11 mouse cellular contexts compared by ENCODE assay signal in genomic region chr9:121320433-121320832, GRCm38 (mm10). TPM values are rescaled to one million over a fixed set of nuclear protein-coding genes. Genes with fewer than 3 reads are reported as not detected.
DNase-seq lines count a peak whose midpoint lies in the region; ATAC-seq and TF ChIP-seq lines count a peak whose summit lies in the region.
"Had no signal": no experiment of that assay in that cellular context is flagged by ENCODE, and none has a peak within 500 bp of the region (broad histone marks: within the 10 kb centered on the region; RNA-seq: fewer than 3 reads in every experiment).

No protein-coding gene starts in this region.

- H3K4me2 ChIP-seq in heart, embryonic 12.5 days: no peak overlapping the region
- no peak overlapping the region for H3K4me2 ChIP-seq in midbrain, embryonic 12.5 days (replicated peaks)
- H3K4me2 ChIP-seq in midbrain, embryonic 16.5 days (ENCODE audit: low read length): no peak overlapping the region
- H3K4me2 ChIP-seq in embryonic facial prominence, embryonic 12.5 days (replicated peaks): no peak overlapping the region
- H3K4me2 ChIP-seq in myocyte (ENCODE audit: low read depth): no peak overlapping the region

- peaks cover 48% of the 10 kb centered on the region for H3K4me1 ChIP-seq in heart, embryonic 12.5 days (replicated peaks)
- peaks cover 35% of the 10 kb centered on the region for H3K4me1 ChIP-seq in midbrain, embryonic 12.5 days
- H3K4me1 ChIP-seq in midbrain, embryonic 16.5 days (ENCODE audit: control insufficient read depth, insufficient read depth, low read length): peaks cover 10% of the 10 kb centered on the region
- H3K4me1 ChIP-seq in embryonic facial prominence, embryonic 12.5 days: peaks cover 19% of the 10 kb centered on the region

- no peak overlapping the region for H3K4me3 ChIP-seq in heart, embryonic 12.5 days
- H3K4me3 ChIP-seq in midbrain, embryonic 12.5 days: no peak overlapping the region
- H3K4me3 ChIP-seq in midbrain, embryonic 16.5 days (ENCODE audit: low read depth, low read length): no peak overlapping the region
- H3K4me3 ChIP-seq in embryonic facial prominence, embryonic 12.5 days: no peak overlapping the region
- H3K4me3 ChIP-seq in myocyte: no peak overlapping the region
- H3K4me3 ChIP-seq: left cerebral cortex, adult 2 months had no signal

- peaks cover 12% of the 10 kb centered on the region for H3K36me3 ChIP-seq in heart, embryonic 12.5 days
- H3K36me3 ChIP-seq in midbrain, embryonic 12.5 days: peaks cover 12% of the 10 kb centered on the region
- H3K36me3 ChIP-seq in midbrain, embryonic 16.5 days (ENCODE audit: control insufficient read depth, insufficient read depth, low read length): no peaks in the 10 kb centered on the region
- 0 out of 2 replicates have a peak, but pooled peaks cover 3% of the 10 kb centered on the region for H3K36me3 ChIP-seq in embryonic facial prominence, embryonic 12.5 days
- peaks cover 7% of the 10 kb centered on the region for H3K36me3 ChIP-seq in myocyte (ENCODE audit: control insufficient read depth, insufficient read depth)

- 0 out of 2 replicates have a peak overlapping the region, but pooled peaks have one; percentile 8 for H3K27ac ChIP-seq in heart, embryonic 12.5 days (ENCODE audit: poor library complexity, severe bottlenecking)
- H3K27ac ChIP-seq in midbrain, embryonic 12.5 days (replicated peaks): peak overlapping the region; percentile 71; the same call in 1 of the 2 replicates
- no peak overlapping the region for H3K27ac ChIP-seq in midbrain, embryonic 16.5 days (ENCODE audit: low read length)
- 0 out of 2 replicates have a peak overlapping the region, but pooled peaks have one; percentile 18 for H3K27ac ChIP-seq in embryonic facial prominence, embryonic 12.5 days
- H3K27ac ChIP-seq: hindbrain, postnatal 0 days had no signal

- no peak for TF ChIP-seq POLR2A in myocyte (IDR thresholded peaks at IDR 0.05; ENCODE audit: insufficient read length, low read depth)

- WGBS in heart, embryonic 12.5 days: 83% methylated on average over 2 of the region's 2 CpGs
- 82% methylated on average over 2 of the region's 2 CpGs for WGBS in midbrain, embryonic 12.5 days
- WGBS in midbrain, embryonic 16.5 days: 81% methylated on average over 2 of the region's 2 CpGs
- 63% methylated on average over 2 of the region's 2 CpGs for WGBS in embryonic facial prominence, embryonic 12.5 days

- no peaks in the 10 kb centered on the region for H3K27me3 ChIP-seq in heart, embryonic 12.5 days (replicated peaks)
- H3K27me3 ChIP-seq in midbrain, embryonic 12.5 days: no peaks in the 10 kb centered on the region
- no peaks in the 10 kb centered on the region for H3K27me3 ChIP-seq in midbrain, embryonic 16.5 days (ENCODE audit: control insufficient read depth, insufficient read depth, low read depth, low read length)
- no peaks in the 10 kb centered on the region for H3K27me3 ChIP-seq in embryonic facial prominence, embryonic 12.5 days
- H3K27me3 ChIP-seq in myocyte (ENCODE audit: control insufficient read depth, insufficient read depth, insufficient read length): no peaks in the 10 kb centered on the region

- no peak overlapping the region for H3K9ac ChIP-seq in heart, embryonic 12.5 days
- H3K9ac ChIP-seq in midbrain, embryonic 12.5 days (replicated peaks): no peak overlapping the region
- no peak overlapping the region for H3K9ac ChIP-seq in midbrain, embryonic 16.5 days (ENCODE audit: low read depth, low read length)
- H3K9ac ChIP-seq in embryonic facial prominence, embryonic 12.5 days: no peak overlapping the region

- no peak overlapping the region for H3ac ChIP-seq in myocyte (ENCODE audit: control insufficient read depth, insufficient read length)

- no peak for DNase-seq in heart, postnatal 4 days
- DNase-seq in thymus, postnatal 36 days: no peak
- DNase-seq: cerebellum, postnatal 10 days; thymus, adult 18-20 months had no signal

- H3K9me3 ChIP-seq in heart, embryonic 12.5 days (replicated peaks): 0 out of 2 replicates have a peak, but pooled peaks cover 4% of the 10 kb centered on the region
- H3K9me3 ChIP-seq in midbrain, embryonic 12.5 days: no peaks in the 10 kb centered on the region
- H3K9me3 ChIP-seq in midbrain, embryonic 16.5 days (replicated peaks; ENCODE audit: control insufficient read depth, low read length, poor library complexity, severe bottlenecking): no peaks in the 10 kb centered on the region
- H3K9me3 ChIP-seq in embryonic facial prominence, embryonic 12.5 days: no peaks in the 10 kb centered on the region

- ATAC-seq in heart, embryonic 12.5 days (ENCODE audit: insufficient number of reproducible peaks, low FRiP score): 0 out of 2 replicates have a peak, but pooled peaks have one; percentile 27
- no peak for ATAC-seq in midbrain, embryonic 12.5 days (ENCODE audit: low FRiP score, low read depth)
- ATAC-seq in midbrain, embryonic 16.5 days: no peak
- no peak for ATAC-seq in embryonic facial prominence, embryonic 12.5 days (ENCODE audit: insufficient number of reproducible peaks, insufficient read depth, low FRiP score, low TSS enrichment)
- ATAC-seq: hindbrain, postnatal 0 days had no signal

- peaks cover 40% of the 10 kb centered on the region for H3K79me2 ChIP-seq in myocyte (ENCODE audit: control insufficient read depth, insufficient read depth)

TF ChIP-seq in myocyte, 11 proteins besides CTCF, POLR2A, EP300 and RAD21:
- TF ChIP-seq POLR2AphosphoS2 (IDR thresholded peaks at IDR 0.05; ENCODE audit: insufficient read length, low read depth): no peak
- TF ChIP-seq TCF3 (IDR thresholded peaks at IDR 0.05; ENCODE audit: insufficient read length, low read depth): no peak
- TF ChIP-seq MYOD1 (IDR thresholded peaks at IDR 0.05; ENCODE audit: control insufficient read depth in 1 of 3, insufficient read length in 2 of 3, low read depth in 2 of 3): peak in 2 of 3 experiments; percentile 29 to 47

RNA-seq across cellular contexts. Expression of gene Trak1, which starts 23.1 kb away (rescaled TPM):
- 37.3 and 42.0 TPM in 2 replicates for polyA plus RNA-seq in heart, embryonic 12.5 days (2016; fragmentation: Nextera tagmentation; extraction: Ambion mirVana)
- total RNA-seq in heart, postnatal 4 days (2021): 100 to 1,000 TPM; 288 to 301 TPM
- polyA plus RNA-seq in midbrain, embryonic 12.5 days (2016; fragmentation: Nextera tagmentation; extraction: Ambion mirVana): 38.0 and 42.2 TPM in 2 replicates
- polyA plus RNA-seq in midbrain, embryonic 16.5 days (2015; fragmentation: Nextera tagmentation; extraction: Ambion mirVana): 53.8 and 60.6 TPM in 2 replicates
- polyA plus RNA-seq in embryonic facial prominence, embryonic 12.5 days (2016; fragmentation: Nextera tagmentation; extraction: Ambion mirVana): 20.0 and 20.7 TPM in 2 replicates
- 60.8 TPM for polyA plus RNA-seq in myocyte (2012; fragmentation: generic; extraction: Trizol)

RNA-seq across cellular contexts. Expression of gene Ulk4, which starts 43.4 kb away (rescaled TPM):
- 97.4 and 111 TPM in 2 replicates for polyA plus RNA-seq in heart, embryonic 12.5 days (2016; fragmentation: Nextera tagmentation; extraction: Ambion mirVana)
- total RNA-seq in heart, postnatal 4 days (2021): 1 to 10 TPM; 2.5 to 2.7 TPM
- 193 and 218 TPM in 2 replicates for polyA plus RNA-seq in midbrain, embryonic 12.5 days (2016; fragmentation: Nextera tagmentation; extraction: Ambion mirVana)
- polyA plus RNA-seq in midbrain, embryonic 16.5 days (2015; fragmentation: Nextera tagmentation; extraction: Ambion mirVana): 102 and 112 TPM in 2 replicates
- 191 and 198 TPM in 2 replicates for polyA plus RNA-seq in embryonic facial prominence, embryonic 12.5 days (2016; fragmentation: Nextera tagmentation; extraction: Ambion mirVana)
- 0.85 TPM for polyA plus RNA-seq in myocyte (2012; fragmentation: generic; extraction: Trizol)

Comparison
In these comparisons a context has a peak if more than half of its experiments do, and no peak if none do; other contexts are left out.
1. RNA of gene Ulk4, which starts 43.4 kb away (polyA plus RNA-seq): 191 to 198 TPM in embryonic facial prominence, embryonic 12.5 days, 193 to 218 TPM in midbrain, embryonic 12.5 days, 102 to 112 TPM in midbrain, embryonic 16.5 days and 97.4 to 111 TPM in heart, embryonic 12.5 days; 0.85 TPM in myocyte (single experiment); every median in the first group is over 10 times any median in the second.